Mouse (Mus musculus) left cerebral cortex, adult 6 months (tissue): Measurements from ENCODE around the gene Erich6. TPM values are rescaled to one million over a fixed set of nuclear protein-coding genes. Genes with fewer than 3 reads are reported as not detected.

Experiments used
- long read RNA-seq, 2 experiments: library from polyadenylated mRNA; unstranded; transcript quantifications; one replicate each; pipeline ENCODE4 v2.0.0; 2019 to 2020
- polyA plus RNA-seq: library from polyadenylated mRNA; unstranded; fragments of <200 nt; fragmentation: Nextera tagmentation; gene quantifications from 2 replicates; pipeline ENCODE4 v1.2.3, GENCODE M21; 2021

Erich6 gene
- 0.21 and 0.68 TPM in 2 replicates for polyA plus RNA-seq
- long read RNA-seq, experiment 1: 0 reads
- long read RNA-seq, experiment 2, partial matches to known transcripts: 1 of 1 reads
- long read RNA-seq, experiment 2, other reads (novel, unspliced or antisense): 0 of 1 reads

DNA sequence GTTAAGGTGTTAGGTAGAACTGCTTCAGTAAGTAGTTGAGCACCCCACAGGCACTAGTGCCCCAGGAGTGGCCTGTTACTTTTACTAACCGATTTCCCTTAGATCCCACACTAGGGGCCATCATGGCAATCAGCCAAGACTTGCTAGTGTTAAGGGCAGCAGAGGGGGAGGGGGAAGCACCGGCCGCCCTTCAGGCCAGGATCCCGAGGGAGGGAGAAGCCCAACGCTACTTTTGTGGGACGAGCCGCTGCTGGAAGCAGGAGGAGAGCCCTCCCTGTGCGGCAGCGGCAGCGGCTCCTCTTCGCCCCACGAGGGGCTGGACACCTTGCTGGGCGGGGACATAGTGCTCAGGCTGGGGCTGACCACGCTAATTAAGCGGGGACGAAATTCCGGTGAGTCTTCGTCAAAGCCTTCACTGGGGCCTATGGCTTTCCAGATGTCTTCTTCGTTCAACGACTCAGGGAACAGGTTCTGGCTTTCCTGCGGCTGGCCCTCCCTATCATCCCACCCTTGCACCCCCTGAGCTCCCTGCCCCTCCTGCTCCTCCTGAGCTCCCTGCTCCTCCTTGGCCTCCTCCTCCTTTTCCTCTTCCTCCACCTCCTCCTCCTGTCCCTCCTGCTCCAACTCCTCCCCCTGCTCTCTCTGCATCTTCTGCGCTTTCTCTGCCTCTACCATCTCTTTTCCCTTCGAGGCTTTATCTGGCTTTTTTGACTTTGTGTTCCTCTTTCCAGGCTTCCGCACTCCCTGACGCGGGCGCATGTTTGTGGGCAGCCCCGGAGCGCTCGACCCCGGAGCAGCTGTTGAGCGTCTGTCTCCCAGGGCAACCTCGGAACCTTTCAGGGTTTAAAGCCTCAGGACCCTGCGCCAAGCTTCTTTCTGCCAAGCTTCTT lies at the start of gene Erich6:
Erich6 (minus strand) TSS at position 802 of the 890 bp plus-strand sequence.

DNA sequence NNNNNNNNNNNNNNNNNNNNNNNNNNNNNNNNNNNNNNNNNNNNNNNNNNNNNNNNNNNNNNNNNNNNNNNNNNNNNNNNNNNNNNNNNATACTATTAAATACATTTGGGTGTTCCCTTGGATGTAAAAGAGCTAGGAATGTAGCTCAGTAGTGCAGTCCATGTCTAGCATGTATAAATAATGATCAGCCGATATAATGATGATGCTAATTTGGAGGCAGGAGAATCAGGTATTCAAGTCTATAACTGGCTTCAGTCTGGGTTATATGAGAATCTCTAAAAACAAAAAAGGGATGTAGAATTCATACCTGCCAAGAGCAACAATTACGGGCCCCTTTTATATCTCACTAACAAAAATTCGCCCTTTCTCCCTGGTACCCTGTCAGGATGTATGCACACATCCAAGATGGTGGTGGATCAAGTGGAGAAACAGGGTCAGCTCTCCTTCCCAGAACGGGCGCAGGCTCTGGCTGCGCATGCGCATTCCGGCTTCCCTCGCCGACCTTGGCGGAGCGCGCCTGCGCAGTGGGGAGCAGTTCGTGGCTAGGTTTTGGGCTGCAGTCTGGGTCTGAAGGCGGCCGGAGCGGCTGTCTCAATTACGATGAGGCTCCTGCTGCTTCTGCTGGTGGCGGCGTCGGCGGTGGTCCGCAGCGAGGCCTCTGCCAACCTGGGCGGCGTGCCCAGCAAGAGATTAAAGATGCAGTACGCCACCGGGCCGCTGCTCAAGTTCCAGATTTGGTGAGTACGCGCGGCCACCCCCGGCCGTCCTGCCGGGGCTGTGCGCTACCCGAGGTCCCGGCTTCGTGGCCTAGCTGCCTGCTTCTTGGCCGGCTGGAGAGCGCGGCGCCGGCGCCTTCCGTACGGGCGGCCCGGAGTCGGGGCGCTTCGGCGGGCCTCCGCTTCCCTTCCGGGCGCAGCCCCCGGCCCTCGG lies 60.6 kb downstream of the Erich6 start, which contains the start of gene Selenot:
Selenot (plus strand) TSS at position 500 of the 930 bp plus-strand sequence.

Other genes with a start within 250 kb of the Erich6 start
- 5.1 and 10.0 TPM in 2 replicates for gene Tsc22d2, start 222.5 kb downstream of the Erich6 start, polyA plus RNA-seq
- gene Eif2a, start 111.4 kb downstream of the Erich6 start, polyA plus RNA-seq: 37.0 and 51.0 TPM in 2 replicates
- gene Serp1, start 111.3 kb downstream of the Erich6 start, polyA plus RNA-seq: 29.5 and 31.8 TPM in 2 replicates
- gene Selenot, start 60.6 kb downstream of the Erich6 start, polyA plus RNA-seq: 32.3 and 33.2 TPM in 2 replicates
- gene Siah2, start 55.2 kb upstream of the Erich6 start, polyA plus RNA-seq: 2.1 and 14.2 TPM in 2 replicates
- 1.4 and 2.0 TPM in 2 replicates for gene Mindy4b-ps, start 185.1 kb upstream of the Erich6 start, polyA plus RNA-seq
- 0.21 and 0.72 TPM in 2 replicates for gene Clrn1, start 248.1 kb upstream of the Erich6 start, polyA plus RNA-seq